32 mouse cellular contexts compared by ENCODE assay signal in genomic region chr4:63219059-63219458, GRCm38 (mm10). TPM values are rescaled to one million over a fixed set of nuclear protein-coding genes. Genes with fewer than 3 reads are reported as not detected.
"Had no signal": no experiment of that assay in that cellular context is flagged by ENCODE, and none has a peak within 500 bp of the region (broad histone marks: within the 10 kb centered on the region; RNA-seq: fewer than 3 reads in every experiment).

No protein-coding gene starts in this region.

- H3K4me3 ChIP-seq: gastrocnemius, adult 2 months; heart, embryonic 10.5 days; heart, embryonic 13.5 days; heart, embryonic 15.5 days; hindbrain, embryonic 10.5 days; hindbrain, embryonic 12.5 days; intestine, embryonic 15.5 days; layer of hippocampus, adult 2 months; limb, embryonic 10.5 days; limb, embryonic 12.5 days; liver, embryonic 13.5 days; liver, embryonic 15.5 days had no signal

- DNase-seq: gastrocnemius, adult 2 months; gastrocnemius, postnatal 10 days; gastrocnemius, postnatal 25 days; heart, adult 18-20 months; heart, postnatal 10 days; heart, postnatal 4 days; kidney, adult 18-20 months; kidney, adult 8-10 months; kidney, postnatal 10 days; kidney, postnatal 25 days; kidney, postnatal 4 days; liver; liver, embryonic 13.5 days had no signal

- H3K27ac ChIP-seq: gastrocnemius, adult 2 months; heart, embryonic 10.5 days; heart, embryonic 13.5 days; heart, embryonic 15.5 days; hindbrain, embryonic 10.5 days; hindbrain, embryonic 12.5 days; hindbrain, embryonic 14.5 days; intestine, embryonic 15.5 days; layer of hippocampus, adult 2 months; limb, embryonic 10.5 days; limb, embryonic 12.5 days; liver, embryonic 13.5 days; liver, embryonic 15.5 days had no signal

RNA-seq across cellular contexts. Expression of gene Kif12, which starts 47.1 kb away (rescaled TPM):
- total RNA-seq: gastrocnemius, adult 2 months; gastrocnemius, postnatal 10 days; gastrocnemius, postnatal 25 days; gastrocnemius, postnatal 4 days; granulocyte monocyte progenitor cell, adult 5-6 weeks; heart, adult 18-20 months; heart, adult 8-10 months; heart, postnatal 10 days; heart, postnatal 25 days; heart, postnatal 4 days; layer of hippocampus, adult 2 months; layer of hippocampus, postnatal 10 days; layer of hippocampus, postnatal 25 days; left cerebral cortex, postnatal 10 days; left cerebral cortex, postnatal 25 days had no signal
